Mouse (Mus musculus) G1E (cell line): ENCODE data around the gene Slc51a. TPM values are rescaled to one million over a fixed set of nuclear protein-coding genes. Genes with fewer than 3 reads are reported as not detected.
"Not testable (repeated sequence)": the region's sequence is repeated elsewhere in the genome, so short reads cannot be mapped to it uniquely, and the experiment has no call there.

ENCODE experiments used
- ATAC-seq: 2 replicates; pipeline ENCODE4 v1.8.0; 2016; ENCODE audit warnings: mild to moderate bottlenecking; ENCODE audit not compliant: insufficient number of reproducible peaks, poor library complexity, low FRiP score, severe bottlenecking; ENCODE audit errors: extremely low read depth
- DNase-seq: peaks from one replicate; pipeline ENCODE4 v3.0.0; 2012; ENCODE audit warnings: low spot score
- H3K27me3 ChIP-seq: 2 replicates; pipeline ENCODE4 v1.6.1; 2012; ENCODE audit warnings: mild to moderate bottlenecking, low read length, inconsistent platforms; ENCODE audit not compliant: insufficient read depth
- H3K36me3 ChIP-seq: replicated peaks from 2 replicates; pipeline ENCODE3; 2012; ENCODE audit warnings: mild to moderate bottlenecking, inconsistent platforms
- H3K4me1 ChIP-seq: 2 replicates; pipeline ENCODE4 v1.6.1; 2012; ENCODE audit warnings: low read depth, low read length, inconsistent platforms, mixed read lengths; ENCODE audit not compliant: insufficient read depth
- H3K4me3 ChIP-seq: 2 replicates; pipeline ENCODE4 v1.5.1; 2012; ENCODE audit warnings: low read depth, mild to moderate bottlenecking, inconsistent platforms, low read length, moderate library complexity, mixed read lengths
- H3K9me3 ChIP-seq: replicated peaks from 2 replicates; pipeline ENCODE4 v1.6.1; 2012; ENCODE audit warnings: inconsistent platforms
- CTCF ChIP-seq: IDR thresholded peaks from 2 replicates; pipeline ENCODE4 v1.5.1; 2012; ENCODE audit warnings: low read depth, low read length, inconsistent platforms, mixed read lengths
- GATA1 ChIP-seq: IDR thresholded peaks from 2 replicates; pipeline ENCODE4 v1.6.1; 2012; ENCODE audit warnings: borderline replicate concordance, low read length, inconsistent platforms, mixed read lengths
- GATA2 ChIP-seq: IDR thresholded peaks from 2 replicates; pipeline ENCODE4 v1.6.1; 2012; ENCODE audit warnings: low read depth, low read length, inconsistent platforms, borderline replicate concordance
- POLR2AphosphoS5 ChIP-seq: IDR thresholded peaks from 2 replicates; pipeline ENCODE4 v1.6.1; 2012; ENCODE audit warnings: low read depth, low read length, inconsistent platforms; ENCODE audit not compliant: insufficient replicate concordance
- TAL1 ChIP-seq: conservative IDR thresholded peaks from 2 replicates; pipeline ENCODE4 v1.6.1; 2012; ENCODE audit warnings: low read depth, low read length, inconsistent platforms, mixed read lengths
- polyA plus RNA-seq: library from polyadenylated mRNA; stranded (reverse); fragments of >175 nt; gene quantifications from 2 replicates; pipeline ENCODE4 v1.2.3, GENCODE M21; 2012
- total RNA-seq, 2 experiments: library from RNA; stranded (forward) in 1 of 2; stranded (reverse) in 1 of 2; fragments of 200-1000 nt in 1 of 2; fragments of >200 nt in 1 of 2; fragmentation: Nextera tagmentation in 1 of 2; gene quantifications; 2 replicates each; pipeline ENCODE4 v1.2.3; 2014 to 2017

Slc51a gene
- total and polyA plus RNA-seq, 3 experiments, result 2.0 TPM; not detected in 2

- no peaks in the 10 kb centered on the region for H3K9me3 ChIP-seq
- peaks cover 57% of the 10 kb centered on the region for H3K4me1 ChIP-seq
- H3K27me3 ChIP-seq, result no peaks in the 10 kb centered on the region
- H3K36me3 ChIP-seq, result peaks cover 80% of the 10 kb centered on the region
- TF ChIP-seq GATA2, result no peak
- TF ChIP-seq GATA1, result no peak
- no peak for TF ChIP-seq TAL1
- no peak for TF ChIP-seq CTCF
- TF ChIP-seq POLR2AphosphoS5, result no peak
- ATAC-seq (no peak), DNase-seq (no peak)
- no peak overlapping the region for H3K4me3 ChIP-seq
Measured at GRCm38 (mm10) chr16:32454646-32455045, 33.0 kb downstream of the Slc51a start.

DNA sequence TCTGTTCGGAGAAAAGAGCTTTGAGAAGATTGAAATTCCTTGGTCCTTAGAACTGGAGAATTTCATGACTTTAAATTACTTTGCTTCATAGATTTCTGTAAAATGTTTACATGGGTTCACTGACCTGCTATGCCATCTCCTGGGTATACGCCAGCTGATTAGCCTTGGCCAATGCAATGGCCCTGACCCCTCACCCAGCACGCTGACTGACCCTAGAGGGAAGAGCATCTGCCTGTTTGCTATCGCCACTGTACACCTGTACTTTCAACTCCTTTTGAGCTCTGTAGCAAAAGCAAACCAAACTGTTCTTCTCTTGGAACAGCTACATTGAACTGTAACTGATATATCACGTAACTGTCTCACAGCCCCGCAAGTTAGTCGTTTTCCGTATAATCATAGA is 34.6 kb downstream of the Slc51a start:
- H3K4me3 ChIP-seq, result no peak overlapping the region
- TF ChIP-seq CTCF (no peak), GATA1 (no peak), POLR2AphosphoS5 (no peak), TAL1 (no peak), GATA2 (no peak)
- H3K36me3 ChIP-seq, result peaks cover 69% of the 10 kb centered on the region
- H3K27me3 ChIP-seq, result no peaks in the 10 kb centered on the region
- no peak for DNase-seq
- ATAC-seq, result no peak
- peaks cover 68% of the 10 kb centered on the region for H3K4me1 ChIP-seq
- no peaks in the 10 kb centered on the region for H3K9me3 ChIP-seq

DNA sequence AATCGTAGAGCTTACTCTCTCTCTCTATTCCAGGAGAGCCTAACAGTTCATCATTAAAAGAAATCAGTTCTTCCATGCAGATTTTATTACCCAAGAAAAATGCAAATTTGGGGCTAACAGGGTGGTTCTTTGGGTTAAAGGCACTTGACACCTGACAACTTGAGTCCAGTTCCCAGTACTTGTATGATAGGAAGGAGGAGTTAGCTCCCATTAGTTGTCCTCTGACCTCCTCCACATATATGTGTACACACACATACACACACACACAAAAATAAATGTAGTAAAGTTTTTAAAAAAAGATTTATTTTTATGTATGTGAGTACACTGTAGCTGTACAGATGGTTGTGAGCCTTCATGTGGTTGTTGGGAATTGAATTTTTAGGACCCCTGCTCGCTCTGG is 37.5 kb downstream of the Slc51a start:
- no peaks in the 10 kb centered on the region for H3K9me3 ChIP-seq
- no peak overlapping the region; the same call in 1 of the 2 replicates for H3K4me3 ChIP-seq
- H3K4me1 ChIP-seq, result peaks cover 70% of the 10 kb centered on the region
- H3K36me3 ChIP-seq, result peaks cover 70% of the 10 kb centered on the region
- no peak for DNase-seq
- H3K27me3 ChIP-seq, result no peaks in the 10 kb centered on the region
- no peak for TF ChIP-seq CTCF
- TF ChIP-seq TAL1, result no peak
- TF ChIP-seq POLR2AphosphoS5, result no peak
- no peak for TF ChIP-seq GATA2
- no peak for TF ChIP-seq GATA1
- no peak for ATAC-seq

GRCm38 (mm10) chr16:32449665-32450064 is 38.0 kb downstream of the Slc51a start:
- Histone ChIP-seq H3K9me3 (no peaks in the 10 kb centered on the region), H3K4me1 (peaks cover 71% of the 10 kb centered on the region), H3K36me3 (peaks cover 65% of the 10 kb centered on the region), H3K27me3 (no peaks in the 10 kb centered on the region), H3K4me3 (no peak overlapping the region; the same call in 1 of the 2 replicates)
- TF ChIP-seq TAL1, result peak; percentile 48
- TF ChIP-seq CTCF, result no peak
- ATAC-seq (peak; percentile 54; the same call in 1 of the 2 replicates), DNase-seq (peak; percentile 32)

DNA sequence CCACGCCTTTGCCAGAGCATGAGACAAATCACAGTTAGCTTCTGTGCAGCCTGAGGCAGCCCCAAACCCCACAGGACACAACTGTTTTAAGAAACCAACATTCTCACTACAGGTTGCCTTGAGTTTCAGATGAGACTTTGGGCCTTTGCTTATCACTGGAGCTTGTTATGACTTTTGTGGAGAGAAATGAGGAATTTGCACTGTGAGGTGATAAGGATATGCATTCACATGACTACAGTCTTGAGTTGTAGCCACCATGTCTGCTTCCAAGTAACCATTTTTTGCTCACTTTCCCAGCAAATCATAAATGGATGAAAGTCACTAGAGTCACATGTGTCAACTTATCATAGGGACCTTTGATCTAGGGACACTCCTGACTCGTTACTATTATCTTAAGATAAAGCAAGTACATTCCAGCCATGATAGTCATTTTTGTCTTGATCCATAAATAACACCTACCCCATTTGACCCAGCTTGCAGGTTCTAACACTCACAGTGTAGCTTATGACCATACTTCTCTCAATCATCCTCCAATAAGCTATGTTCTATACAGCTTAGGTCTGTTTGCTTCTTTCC is 41.0 kb downstream of the Slc51a start:
- Histone ChIP-seq H3K9me3 (peaks cover 3% of the 10 kb centered on the region; the same call in 1 of the 2 replicates), H3K36me3 (peaks cover 49% of the 10 kb centered on the region), H3K27me3 (no peaks in the 10 kb centered on the region), H3K4me1 (peaks cover 84% of the 10 kb centered on the region), H3K4me3 (no peak overlapping the region)
- DNase-seq (no peak), ATAC-seq (no peak)
- TF ChIP-seq CTCF (no peak), GATA2 (no peak), GATA1 (no peak), POLR2AphosphoS5 (no peak)

DNA sequence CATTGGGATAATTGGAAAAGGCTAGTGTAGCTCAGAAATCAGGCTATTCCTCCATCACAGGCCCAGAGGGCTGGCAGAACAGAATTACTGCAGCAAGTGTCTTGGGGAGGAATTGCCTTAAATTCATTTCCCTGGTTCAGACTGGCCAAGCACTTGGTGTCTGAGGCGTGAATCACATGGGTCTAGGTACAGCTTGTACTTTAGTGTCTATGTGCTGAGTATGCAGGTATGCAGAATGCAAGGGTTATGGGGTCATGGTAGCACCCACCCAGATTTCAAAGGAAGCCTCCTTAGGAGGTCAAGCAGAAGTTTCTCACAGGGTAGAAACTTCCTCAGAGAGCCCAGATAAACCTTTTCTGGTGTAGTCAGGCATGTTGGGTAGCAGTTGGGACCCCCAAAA is 42.1 kb downstream of the Slc51a start:
- Histone ChIP-seq H3K4me3 (no peak overlapping the region; the same call in 1 of the 2 replicates), H3K27me3 (no peaks in the 10 kb centered on the region), H3K9me3 (peaks cover 3% of the 10 kb centered on the region; the same call in 1 of the 2 replicates), H3K4me1 (peaks cover 83% of the 10 kb centered on the region), H3K36me3 (peaks cover 52% of the 10 kb centered on the region)
- ATAC-seq (no peak), DNase-seq (no peak)
- no peak for TF ChIP-seq CTCF
- no peak for TF ChIP-seq GATA1
- no peak for TF ChIP-seq TAL1
- no peak for TF ChIP-seq GATA2

GRCm38 (mm10) chr16:32444615-32445014 is 43.1 kb downstream of the Slc51a start:
- not testable (repeated sequence) for DNase-seq, H3K27me3 ChIP-seq, H3K9me3 ChIP-seq, ATAC-seq
- H3K4me3 ChIP-seq, result peak overlapping the region; percentile 27; the same call in 1 of the 2 replicates
- peak; percentile 22; the same call in 1 of the 2 replicates for TF ChIP-seq TAL1
- peaks cover 58% of the 10 kb centered on the region for H3K36me3 ChIP-seq
- peaks cover 83% of the 10 kb centered on the region for H3K4me1 ChIP-seq
